Mouse (Mus musculus): Measurements from ENCODE around the gene Zfp617. TPM values are rescaled to one million over a fixed set of nuclear protein-coding genes. Genes with fewer than 3 reads are reported as not detected.
"Not testable (repeated sequence)": the region's sequence is repeated elsewhere in the genome, so short reads cannot be mapped to it uniquely, and the experiment has no call there.

Gene Zfp617
- 9.3 and 12.8 TPM in 2 replicates for polyA plus RNA-seq (2015; fragmentation: Nextera tagmentation; extraction: Ambion mirVana)

GRCm38 (mm10) chr8:71908309-71909261 lies at the start of gene Zfp617, which contains the start of gene Zfp882:
TSS of gene Zfp617 (plus strand) at chr8:71908635.
TSS of gene Zfp882 (plus strand) at chr8:71908608.
- no peaks in the 10 kb centered on the region for H3K27me3 ChIP-seq (replicated peaks; ENCODE audit: control insufficient read depth, insufficient read depth, low read length)
- no peaks in the 10 kb centered on the region for H3K9me3 ChIP-seq (ENCODE audit: control insufficient read depth)
- H3K9ac ChIP-seq (ENCODE audit: low read depth, low read length), result peak within 1 kb of the TSS; percentile 78
- WGBS, result 7% methylated on average over 47 of the region's 47 CpGs
- peak within 1 kb of the TSS; percentile 78 for H3K4me2 ChIP-seq (replicated peaks; ENCODE audit: low read depth)
- H3K4me3 ChIP-seq (ENCODE audit: low read depth, low read length), result peak within 1 kb of the TSS; percentile 76
- peak; percentile 94 for ATAC-seq
- peak; percentile 91 for TF ChIP-seq CTCF (IDR thresholded peaks at IDR 0.05; ENCODE audit: low read depth)
- H3K36me3 ChIP-seq (ENCODE audit: control insufficient read depth, insufficient read depth), result peaks cover 2% of the 10 kb centered on the region; the same call in 1 of the 2 replicates
- H3K4me1 ChIP-seq (replicated peaks; ENCODE audit: control insufficient read depth, insufficient read depth, low read length), result no peaks in the 10 kb centered on the region
- H3K27ac ChIP-seq (ENCODE audit: low read depth, low read length), result peak within 1 kb of the TSS; percentile 73; the same call in 1 of the 2 replicates

- WGBS, result 88% methylated on average over 1 of the region's 1 CpGs
- H3K27me3 ChIP-seq (replicated peaks; ENCODE audit: control insufficient read depth, insufficient read depth, low read length); H3K27ac ChIP-seq (ENCODE audit: low read depth, low read length); H3K36me3 ChIP-seq (ENCODE audit: control insufficient read depth, insufficient read depth); H3K9me3 ChIP-seq (ENCODE audit: control insufficient read depth); H3K4me1 ChIP-seq (replicated peaks; ENCODE audit: control insufficient read depth, insufficient read depth, low read length); H3K4me2 ChIP-seq (replicated peaks; ENCODE audit: low read depth); H3K9ac ChIP-seq (ENCODE audit: low read depth, low read length); ATAC-seq; H3K4me3 ChIP-seq (ENCODE audit: low read depth, low read length): not testable (repeated sequence)
Measured at GRCm38 (mm10) chr8:71861551-71861950, 46.9 kb upstream of the Zfp617 start.

GRCm38 (mm10) chr8:71862038-71862437 lies 46.4 kb upstream of the Zfp617 start:
- not testable (repeated sequence) for ATAC-seq

GRCm38 (mm10) chr8:71881618-71882274 lies 26.7 kb upstream of the Zfp617 start, which contains the start of gene Zfp709:
TSS of gene Zfp709 (plus strand) at chr8:71882019.
- H3K27ac ChIP-seq (ENCODE audit: low read depth, low read length), result peak within 1 kb of the TSS; percentile 63
- peak within 1 kb of the TSS; percentile 94 for H3K4me2 ChIP-seq (replicated peaks; ENCODE audit: low read depth)
- 5% methylated on average over 45 of the region's 45 CpGs for WGBS
- H3K9me3 ChIP-seq (ENCODE audit: control insufficient read depth), result peaks cover 18% of the 10 kb centered on the region
- no peaks in the 10 kb centered on the region for H3K4me1 ChIP-seq (replicated peaks; ENCODE audit: control insufficient read depth, insufficient read depth, low read length)
- H3K4me3 ChIP-seq (ENCODE audit: low read depth, low read length), result peak within 1 kb of the TSS; percentile 63
- H3K27me3 ChIP-seq (replicated peaks; ENCODE audit: control insufficient read depth, insufficient read depth, low read length), result no peaks in the 10 kb centered on the region
- peak within 1 kb of the TSS; percentile 65 for H3K9ac ChIP-seq (ENCODE audit: low read depth, low read length)
- no peak for TF ChIP-seq CTCF (IDR thresholded peaks at IDR 0.05; ENCODE audit: low read depth)
- peaks cover 16% of the 10 kb centered on the region for H3K36me3 ChIP-seq (ENCODE audit: control insufficient read depth, insufficient read depth)
- ATAC-seq, result peak; percentile 85

More at GRCm38 (mm10) chr8:71862038-71862437, 46.4 kb upstream of the Zfp617 start:
- not testable (repeated sequence) for H3K9ac ChIP-seq (ENCODE audit: low read depth, low read length); H3K4me1 ChIP-seq (replicated peaks; ENCODE audit: control insufficient read depth, insufficient read depth, low read length); H3K4me3 ChIP-seq (ENCODE audit: low read depth, low read length); H3K27ac ChIP-seq (ENCODE audit: low read depth, low read length); H3K9me3 ChIP-seq (ENCODE audit: control insufficient read depth); H3K4me2 ChIP-seq (replicated peaks; ENCODE audit: low read depth); H3K27me3 ChIP-seq (replicated peaks; ENCODE audit: control insufficient read depth, insufficient read depth, low read length); H3K36me3 ChIP-seq (ENCODE audit: control insufficient read depth, insufficient read depth)

- H3K4me2 ChIP-seq (replicated peaks; ENCODE audit: low read depth); H3K36me3 ChIP-seq (ENCODE audit: control insufficient read depth, insufficient read depth); H3K27ac ChIP-seq (ENCODE audit: low read depth, low read length); ATAC-seq; H3K27me3 ChIP-seq (replicated peaks; ENCODE audit: control insufficient read depth, insufficient read depth, low read length); H3K4me3 ChIP-seq (ENCODE audit: low read depth, low read length); H3K9ac ChIP-seq (ENCODE audit: low read depth, low read length); H3K4me1 ChIP-seq (replicated peaks; ENCODE audit: control insufficient read depth, insufficient read depth, low read length); H3K9me3 ChIP-seq (ENCODE audit: control insufficient read depth): not testable (repeated sequence)
- 43% methylated on average over 11 of the region's 11 CpGs for WGBS
Measured at GRCm38 (mm10) chr8:71900666-71901065, 7.8 kb upstream of the Zfp617 start.

- H3K4me3 ChIP-seq (ENCODE audit: low read depth, low read length); H3K36me3 ChIP-seq (ENCODE audit: control insufficient read depth, insufficient read depth); ATAC-seq; H3K4me1 ChIP-seq (replicated peaks; ENCODE audit: control insufficient read depth, insufficient read depth, low read length); H3K9me3 ChIP-seq (ENCODE audit: control insufficient read depth); H3K27ac ChIP-seq (ENCODE audit: low read depth, low read length); H3K4me2 ChIP-seq (replicated peaks; ENCODE audit: low read depth); H3K9ac ChIP-seq (ENCODE audit: low read depth, low read length); H3K27me3 ChIP-seq (replicated peaks; ENCODE audit: control insufficient read depth, insufficient read depth, low read length): not testable (repeated sequence)
- WGBS, result 58% methylated on average over 1 of the region's 1 CpGs
Measured at GRCm38 (mm10) chr8:71903084-71903483, 5.4 kb upstream of the Zfp617 start.

Measured in intestine, postnatal 0 days (tissue).